Mouse (Mus musculus): ENCODE data around the gene Olfr281. TPM values are rescaled to one million over a fixed set of nuclear protein-coding genes. Genes with fewer than 3 reads are reported as not detected.

The Olfr281 gene
- total and polyA plus RNA-seq, 3 experiments = 0.08 to 0.40 TPM; not detected in 1

DNA sequence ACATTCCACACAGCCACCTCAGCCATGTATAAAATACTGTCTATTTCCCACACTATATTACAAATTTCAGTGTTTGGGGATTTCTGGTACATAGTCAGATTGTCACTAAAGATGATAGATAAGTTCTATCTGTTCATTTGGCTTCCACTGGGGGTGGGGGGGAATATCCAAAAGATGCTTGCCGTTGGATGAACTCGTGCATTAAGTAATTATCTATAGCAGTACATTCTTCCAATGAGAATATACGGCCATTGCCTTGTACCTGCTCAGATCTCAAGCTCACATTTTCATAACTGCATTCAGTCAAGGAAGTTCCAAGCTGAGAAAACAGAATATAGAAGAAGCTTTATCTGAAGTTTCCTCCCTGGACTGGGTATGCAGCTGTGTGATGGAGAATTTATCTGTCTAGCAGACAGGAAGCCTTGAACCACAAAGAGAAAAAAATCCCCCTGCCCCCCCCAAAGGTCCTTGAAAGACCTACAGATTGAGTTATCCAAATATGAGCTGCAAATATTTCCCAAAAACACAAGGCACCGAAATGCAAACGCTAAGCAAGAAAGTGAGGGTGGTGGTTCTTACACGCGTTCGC is 34.1 kb downstream of the Olfr281 start:
- H3K9ac ChIP-seq (ENCODE audit: control insufficient read depth, low read depth, low read length, poor library complexity, severe bottlenecking) = no peak overlapping the region
- no peaks in the 10 kb centered on the region for H3K9me3 ChIP-seq (replicated peaks; ENCODE audit: insufficient read depth, low read length)
- no peaks in the 10 kb centered on the region for H3K79me2 ChIP-seq (ENCODE audit: control insufficient read depth, insufficient read depth, low read length, poor library complexity)
- peaks cover 21 to 23% of the 10 kb centered on the region in 2 experiments for H3K4me1 ChIP-seq (ENCODE audit: control insufficient read depth in 1 of 2, insufficient read depth in 2 of 2, low read length in 2 of 2)
- H3K4me3 ChIP-seq (ENCODE audit: control insufficient read depth in 1 of 2, insufficient read depth in 1 of 2, low read depth in 2 of 2, low read length in 2 of 2) = no peak overlapping the region
- DNase-seq (ENCODE audit: low read depth, low spot score) = peak; percentile 77
- TF ChIP-seq SIN3A (IDR thresholded peaks at IDR 0.05; ENCODE audit: low read length) (peak; percentile 76), KAT2A (conservative IDR thresholded peaks at IDR 0.05; ENCODE audit: low read depth, low read length) (no peak), TBP (IDR thresholded peaks at IDR 0.05; ENCODE audit: low read depth, low read length) (0 out of 2 replicates have a peak, but pooled peaks have one; percentile 20), POLR2AphosphoS5 (IDR thresholded peaks at IDR 0.05; ENCODE audit: borderline replicate concordance, low read depth, low read length) (no peak), E2F4 (IDR thresholded peaks at IDR 0.05; ENCODE audit: borderline replicate concordance, low read depth, low read length) (no peak), ZMIZ1 (IDR thresholded peaks at IDR 0.05; ENCODE audit: low read depth, low read length) (0 out of 2 replicates have a peak, but pooled peaks have one; percentile 46), MAFK (IDR thresholded peaks at IDR 0.05; ENCODE audit: borderline replicate concordance, low read depth, low read length) (peak; percentile 67; the same call in 1 of the 2 replicates), NELFE (IDR thresholded peaks at IDR 0.05; ENCODE audit: low read depth, low read length) (no peak), MXI1 (IDR thresholded peaks at IDR 0.05; ENCODE audit: low read depth, low read length) (no peak), TCF12 (IDR thresholded peaks at IDR 0.05; ENCODE audit: low read depth, low read length) (peak; percentile 97), CHD2 (IDR thresholded peaks at IDR 0.05; ENCODE audit: low read length) (no peak; the same call in 1 of the 2 replicates), TAL1 (IDR thresholded peaks at IDR 0.05; ENCODE audit: low read length) (peak; percentile 70), MAZ (IDR thresholded peaks at IDR 0.05; ENCODE audit: low read depth, low read length) (peak; percentile 57; the same call in 1 of the 2 replicates), ETS1 (IDR thresholded peaks at IDR 0.05; ENCODE audit: low read depth, low read length) (peak; percentile 89), ZC3H11A (IDR thresholded peaks at IDR 0.05; ENCODE audit: low read depth, low read length) (no peak), USF2 (IDR thresholded peaks at IDR 0.05; ENCODE audit: borderline replicate concordance in 1 of 2, insufficient read depth in 1 of 2, low read depth in 1 of 2, low read length in 2 of 2) (no peak), BHLHE40 (IDR thresholded peaks at IDR 0.05; ENCODE audit: borderline replicate concordance, low read depth, low read length) (peak; percentile 97), ELF1 (IDR thresholded peaks at IDR 0.05; ENCODE audit: low read depth, low read length) (peak; percentile 20), RCOR1 (IDR thresholded peaks at IDR 0.05; ENCODE audit: low read depth, low read length) (peak; percentile 98), ZKSCAN1 (IDR thresholded peaks at IDR 0.05; ENCODE audit: low read depth, low read length) (no peak), UBTF (IDR thresholded peaks at IDR 0.05; ENCODE audit: borderline replicate concordance, insufficient read depth, low read depth, low read length) (no peak), POLR2A (IDR thresholded peaks at IDR 0.05; ENCODE audit: control insufficient read depth in 1 of 2, insufficient read depth in 1 of 2, low read depth in 1 of 2, low read length in 2 of 2, poor library complexity in 1 of 2) (no peak), ZNF384 (IDR thresholded peaks at IDR 0.05; ENCODE audit: low read depth, low read length) (peak; percentile 95), GATA1 (IDR thresholded peaks at IDR 0.05; ENCODE audit: low read depth, low read length) (peak; percentile 94), EP300 (IDR thresholded peaks at IDR 0.05; ENCODE audit: low read depth in 1 of 2, low read length in 2 of 2) (peak; percentile 86 to 94)
- peaks cover 0 to 21% of the 10 kb centered on the region in 2 experiments; a peak in 2 of 4 replicates for H3K36me3 ChIP-seq (ENCODE audit: control insufficient read depth in 1 of 2, insufficient read depth in 2 of 2, low read length in 2 of 2)
- H3K27ac ChIP-seq (ENCODE audit: control insufficient read depth, low read depth, low read length) = peak overlapping the region; percentile 39; the same call in 1 of the 2 replicates
- no peaks in the 10 kb centered on the region for H3K27me3 ChIP-seq (ENCODE audit: control insufficient read depth in 1 of 2, insufficient read depth in 2 of 2, low read length in 2 of 2)

Data from MEL (cell line).